In genomic region chr2:157422062-157422655, GRCm38 (mm10) we compare ENCODE assay signal across 11 mouse cellular contexts. TPM values are rescaled to one million over a fixed set of nuclear protein-coding genes. Genes with fewer than 3 reads are reported as not detected.
DNase-seq lines count a peak whose midpoint lies in the region; ATAC-seq and TF ChIP-seq lines count a peak whose summit lies in the region.
"Had no signal": no experiment of that assay in that cellular context is flagged by ENCODE, and none has a peak within 500 bp of the region (broad histone marks: within the 10 kb centered on the region; RNA-seq: fewer than 3 reads in every experiment).

No protein-coding gene starts in this region.

- no peak for TF ChIP-seq CTCF in gastrocnemius, adult 2 months (IDR thresholded peaks at IDR 0.05)
- TF ChIP-seq CTCF in layer of hippocampus, adult 2 months (conservative IDR thresholded peaks at IDR 0.05): no peak

- H3K4me3 ChIP-seq in gastrocnemius, adult 2 months: no peak overlapping the region
- H3K4me3 ChIP-seq in layer of hippocampus, adult 2 months: no peak overlapping the region
- H3K4me3 ChIP-seq in hindbrain, embryonic 15.5 days: no peak overlapping the region
- H3K4me3 ChIP-seq: left cerebral cortex, adult 2 months had no signal

- peaks cover 48% of the 10 kb centered on the region for H3K4me1 ChIP-seq in hindbrain, embryonic 15.5 days (replicated peaks)

- no peak for DNase-seq in gastrocnemius, adult 2 months
- no peak for DNase-seq in gastrocnemius, adult 18-20 months (ENCODE audit: low spot score)
- DNase-seq in layer of hippocampus, adult 2 months (ENCODE audit: low spot score in 2 of 2): no peak
- DNase-seq in layer of hippocampus, adult 9-11 months: no peak
- peak; percentile 59 for DNase-seq in lung, postnatal 36 days
- no peak for DNase-seq in embryo, embryonic 11 days
- no peak for DNase-seq in frontal cortex, postnatal 14 days (ENCODE audit: low spot score in 2 of 2)
- DNase-seq: cerebellum, adult 11-12 months had no signal

- ATAC-seq in hindbrain, embryonic 15.5 days (ENCODE audit: low FRiP score, low read depth): no peak

- H3K36me3 ChIP-seq in hindbrain, embryonic 15.5 days: no peaks in the 10 kb centered on the region

- WGBS in hindbrain, embryonic 15.5 days: 73% methylated on average over 11 of the region's 11 CpGs

- no peaks in the 10 kb centered on the region for H3K27me3 ChIP-seq in hindbrain, embryonic 15.5 days

- no peak overlapping the region for H3K4me2 ChIP-seq in hindbrain, embryonic 15.5 days

- no peak overlapping the region for H3K9ac ChIP-seq in hindbrain, embryonic 15.5 days

- peak overlapping the region; percentile 78; the same call in 1 of the 2 replicates for H3K27ac ChIP-seq in gastrocnemius, adult 2 months
- peak overlapping the region; percentile 98; the same call in 1 of the 2 replicates for H3K27ac ChIP-seq in layer of hippocampus, adult 2 months
- 0 out of 2 replicates have a peak overlapping the region, but pooled peaks have one; percentile 2 for H3K27ac ChIP-seq in hindbrain, embryonic 15.5 days (replicated peaks)

- intact Hi-C loops in gastrocnemius, adult 2 months (cut with DNase I): no loop called here

- H3K9me3 ChIP-seq in hindbrain, embryonic 15.5 days: no peaks in the 10 kb centered on the region
- H3K9me3 ChIP-seq: megakaryocyte, embryonic 14.5 days had no signal

RNA-seq across cellular contexts. Expression of gene Src, which starts 3.9 kb away (rescaled TPM):
- 1 to 10 TPM; 2.2 to 2.8 TPM for total RNA-seq in gastrocnemius, adult 2 months (2021)
- 1 to 10 TPM; 2.8 to 3.0 TPM for total RNA-seq in gastrocnemius, adult 18-20 months (2021)
- 100 to 1,000 TPM; 150 to 156 TPM for total RNA-seq in layer of hippocampus, adult 2 months (2021)
- polyA plus RNA-seq in hindbrain, embryonic 15.5 days (2015; fragmentation: Nextera tagmentation; extraction: Ambion mirVana): 34.4 and 38.4 TPM in 2 replicates

RNA-seq across cellular contexts. Expression of gene Manbal, which starts 54.8 kb away (rescaled TPM):
- 10 to 100 TPM; 13.5 TPM for total RNA-seq in gastrocnemius, adult 2 months (2021)
- 10 to 100 TPM; 15.2 to 15.9 TPM for total RNA-seq in gastrocnemius, adult 18-20 months (2021)
- total RNA-seq in layer of hippocampus, adult 2 months (2021): 10 to 100 TPM; 52.0 to 55.7 TPM
- 102 and 114 TPM in 2 replicates for polyA plus RNA-seq in hindbrain, embryonic 15.5 days (2015; fragmentation: Nextera tagmentation; extraction: Ambion mirVana)

Comparison
In these comparisons a context has a peak if more than half of its experiments do, and no peak if none do; other contexts are left out.
1. H3K27ac ChIP-seq: peak in every context shown above with its lines; median percentile 98 in layer of hippocampus, adult 2 months; 78 in gastrocnemius, adult 2 months; 2 in hindbrain, embryonic 15.5 days.
2. RNA of gene Src, which starts 3.9 kb away (total RNA-seq): 150 to 156 TPM in layer of hippocampus, adult 2 months; 2.8 to 3.0 TPM in gastrocnemius, adult 18-20 months and 2.2 to 2.8 TPM in gastrocnemius, adult 2 months; every median in the first group is over 10 times any median in the second.